Mouse (Mus musculus) heart, postnatal 4 days (tissue): Measurements from ENCODE around the gene Zfr2. TPM values are rescaled to one million over a fixed set of nuclear protein-coding genes. Genes with fewer than 3 reads are reported as not detected.
A peak's percentile ranks its signal among the peaks of the same experiment; 100 is the strongest.

Source experiments
- DNase-seq: peaks from one replicate; pipeline ENCODE4 v3.0.0; 2021
- microRNA-seq, 2 experiments: library from miRNA; unstranded; fragments of <30 nt; microRNA quantifications; one replicate each; pipeline ENCODE4 v1.2.0; 2021 to 2022
- total RNA-seq, 2 experiments: library from RNA; stranded (reverse); gene quantifications; 2 replicates each; pipeline ENCODE4 v1.2.3; 2021

The Zfr2 gene
- total RNA-seq, 2 experiments from 2014 or later, result 4.2 to 5.5 TPM

GRCm38 (mm10) chr10:81288601-81289000 lies 55.6 kb downstream of the Zfr2 start:
- peak; percentile 68 for DNase-seq

GRCm38 (mm10) chr10:81289278-81289677 lies 56.3 kb downstream of the Zfr2 start:
- peak; percentile 80 for DNase-seq

- no peak for DNase-seq
Observed at GRCm38 (mm10) chr10:81289811-81290210, 56.9 kb downstream of the Zfr2 start.

- DNase-seq, result no peak
Observed at GRCm38 (mm10) chr10:81290698-81291460, 57.9 kb downstream of the Zfr2 start.

DNA sequence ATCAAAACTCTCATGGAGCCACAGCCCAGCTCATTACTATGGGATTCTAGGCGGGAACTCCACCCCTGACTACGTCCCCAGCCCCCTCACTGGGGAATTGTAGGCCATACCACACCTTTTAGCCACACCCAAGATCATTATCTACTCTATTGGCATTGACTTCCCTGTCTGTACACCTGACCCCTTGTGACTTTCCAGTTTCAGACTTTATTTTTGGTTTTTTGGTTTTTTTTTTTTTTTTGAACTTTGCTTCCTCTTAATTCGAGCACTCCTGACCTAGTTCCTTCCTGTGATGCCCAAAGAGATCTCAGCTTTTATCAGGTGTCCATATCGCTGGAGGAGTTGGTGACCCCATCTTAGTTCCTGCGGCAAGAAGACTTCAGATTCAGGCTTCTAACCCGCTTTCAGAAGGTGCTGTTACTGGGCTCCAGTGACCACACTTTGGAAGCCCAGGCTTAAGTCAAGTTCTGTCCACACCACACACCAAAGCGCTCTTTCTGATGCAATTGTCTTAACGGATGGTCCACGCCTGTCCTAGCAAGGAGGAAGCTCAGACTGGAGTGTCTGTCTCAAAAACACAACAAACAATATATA lies 58.7 kb downstream of the Zfr2 start, which contains the start of gene Tjp3:
Tjp3 (minus strand) TSS at position 71 of the 594 bp plus-strand sequence.
- DNase-seq, result no peak

DNA sequence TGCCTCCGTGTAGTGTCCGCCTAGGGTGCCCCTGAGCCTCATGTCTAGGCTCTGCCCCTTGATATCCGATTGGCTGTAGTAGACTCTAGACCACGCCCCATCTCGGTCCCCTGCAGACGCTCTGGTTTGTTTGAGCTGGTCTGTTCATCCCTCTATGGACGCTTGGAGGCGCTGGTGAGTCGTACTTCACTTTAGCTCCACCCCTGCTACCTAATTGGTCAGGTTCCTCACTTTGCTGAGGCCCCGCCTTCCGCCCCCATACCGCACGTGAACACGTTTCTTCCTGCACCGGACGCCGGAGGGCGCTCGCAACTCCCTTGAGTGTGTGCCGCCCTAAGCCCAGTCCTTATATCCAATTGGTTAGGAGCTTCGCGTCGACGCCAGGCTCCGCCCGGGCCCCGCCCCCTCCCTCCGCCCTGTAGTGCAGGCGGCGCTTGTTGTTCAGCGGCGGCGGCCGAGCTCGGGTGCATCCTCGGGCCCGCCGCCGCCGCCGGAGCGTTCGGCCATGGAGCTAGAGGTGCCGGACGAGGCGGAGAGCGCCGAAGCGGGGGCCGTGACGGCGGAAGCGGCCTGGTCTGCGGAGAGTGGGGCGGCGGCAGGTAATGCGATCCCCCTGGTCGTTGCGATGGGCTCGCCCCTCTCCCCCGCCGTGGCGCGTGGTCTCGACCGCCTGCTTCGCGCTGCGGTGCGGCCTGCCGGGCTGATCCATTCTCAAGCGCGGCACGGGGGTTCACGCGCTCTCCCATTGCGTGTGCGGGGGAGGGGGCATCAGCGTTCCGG lies 59.8 kb downstream of the Zfr2 start, which contains the start of gene Pip5k1c:
Pip5k1c (plus strand) TSS at position 410 of the 780 bp plus-strand sequence.
- peak; percentile 100 for DNase-seq

DNA sequence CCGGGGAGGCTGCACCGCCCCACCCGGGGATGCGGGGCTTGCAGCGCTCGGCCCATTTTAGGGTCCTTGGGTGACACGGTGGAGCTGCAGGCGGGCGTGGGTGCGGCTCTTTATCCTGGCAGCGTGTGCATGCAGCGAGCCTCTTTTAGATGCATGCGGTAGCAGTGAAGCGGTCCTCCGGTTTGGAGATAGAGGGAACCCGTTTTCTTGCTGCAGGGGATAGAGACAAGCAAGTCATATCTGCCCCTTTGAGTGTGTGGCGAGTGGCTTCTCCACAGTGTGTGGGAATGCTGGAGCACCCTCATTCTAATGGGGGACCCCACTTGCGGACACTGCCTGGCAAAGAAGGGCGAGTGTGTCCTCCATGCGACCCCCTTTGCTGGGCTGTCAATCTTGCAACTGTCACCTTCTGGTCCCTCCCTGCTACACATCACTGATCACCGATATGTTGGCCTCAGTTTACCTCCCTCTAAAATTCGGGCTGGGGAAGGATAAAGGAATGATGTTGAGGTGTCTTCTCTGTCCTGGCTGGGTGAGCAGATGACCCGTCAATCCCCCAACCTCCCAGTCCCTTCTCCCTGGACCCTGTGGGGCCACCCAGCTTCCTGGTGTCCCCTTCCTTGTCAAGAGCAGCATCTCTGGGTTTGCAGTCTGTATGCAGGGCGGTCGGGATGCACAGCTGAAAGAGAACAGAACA lies 60.5 kb downstream of the Zfr2 start:
- no peak for DNase-seq

DNA sequence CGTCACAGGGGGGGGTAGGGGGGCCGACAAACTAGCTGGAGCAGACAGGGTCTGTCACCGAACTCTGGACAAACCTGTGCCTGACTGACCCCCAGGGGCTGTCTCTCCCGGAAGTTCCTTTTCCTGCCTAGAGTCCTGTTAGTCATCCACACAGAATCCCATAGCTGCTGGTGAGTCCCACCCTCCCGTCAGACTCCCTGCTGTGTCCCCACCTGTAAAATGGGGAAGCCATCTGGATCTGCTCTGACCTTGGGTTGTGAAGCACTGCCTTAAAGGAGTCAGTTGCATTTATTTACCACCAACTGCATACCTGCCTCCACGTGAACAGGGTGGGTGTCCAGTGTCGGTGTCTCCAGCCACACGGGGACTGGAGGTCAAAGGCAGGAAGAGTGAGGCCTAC lies 61.5 kb downstream of the Zfr2 start:
- no peak for DNase-seq

DNA sequence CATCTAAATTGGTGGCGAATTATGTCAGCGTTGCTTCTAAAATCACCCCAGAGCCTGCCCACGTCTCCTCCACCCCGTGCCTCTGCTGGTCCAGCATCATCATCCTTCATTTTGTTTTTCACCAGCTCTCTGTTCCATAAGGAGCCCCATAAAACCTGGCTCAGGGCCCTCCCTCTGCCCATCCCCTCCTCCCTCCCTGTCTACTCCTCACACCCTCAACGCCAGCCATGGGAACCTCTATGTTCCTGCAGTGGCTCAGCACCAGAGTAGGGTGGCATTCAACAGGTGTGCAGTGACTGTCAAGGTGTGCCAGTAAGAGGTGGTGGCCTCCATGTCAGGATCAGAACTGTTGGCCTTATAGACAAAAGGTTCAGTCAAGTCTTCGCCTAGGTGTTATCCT lies 62.2 kb downstream of the Zfr2 start:
- DNase-seq, result no peak

- no peak for DNase-seq
Observed at GRCm38 (mm10) chr10:81297246-81297645, 64.3 kb downstream of the Zfr2 start.

GRCm38 (mm10) chr10:81297845-81298244 lies 64.9 kb downstream of the Zfr2 start:
- DNase-seq, result peak; percentile 59

DNA sequence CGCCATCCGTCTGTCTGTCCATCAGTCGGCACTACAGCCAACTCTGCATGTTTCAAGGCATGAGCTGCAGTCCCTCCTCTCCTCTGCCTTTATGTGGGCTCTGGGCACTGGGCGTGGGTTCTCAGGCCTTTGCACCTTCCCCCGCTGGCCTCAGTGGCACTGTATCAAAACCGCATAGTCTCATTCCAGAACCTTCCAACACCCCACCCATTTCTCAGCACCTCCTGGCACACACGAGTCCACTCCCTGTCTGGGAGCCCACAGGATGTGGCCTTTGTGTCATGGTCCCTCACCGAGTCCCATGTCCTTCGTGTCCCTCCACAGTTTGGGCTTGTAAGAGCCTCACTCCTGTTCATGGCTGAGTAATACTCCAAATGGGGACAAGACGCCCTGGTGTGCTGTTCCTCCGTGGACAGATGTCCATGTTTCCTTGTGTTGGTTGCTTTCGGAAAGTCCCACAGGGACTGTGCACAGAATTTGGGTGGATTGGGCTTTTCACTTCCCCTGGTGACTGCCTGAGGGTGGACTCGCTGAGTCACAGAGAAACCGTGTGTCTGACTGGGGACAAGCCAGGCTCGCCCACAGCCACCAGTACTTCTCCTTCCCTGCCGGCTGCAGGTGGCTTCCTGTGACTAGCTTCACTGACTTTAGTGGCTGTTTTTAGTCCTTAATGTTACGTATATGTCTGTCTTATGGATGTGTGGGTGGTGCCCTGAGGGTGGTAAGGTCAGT lies 65.6 kb downstream of the Zfr2 start:
- no peak for DNase-seq

DNA sequence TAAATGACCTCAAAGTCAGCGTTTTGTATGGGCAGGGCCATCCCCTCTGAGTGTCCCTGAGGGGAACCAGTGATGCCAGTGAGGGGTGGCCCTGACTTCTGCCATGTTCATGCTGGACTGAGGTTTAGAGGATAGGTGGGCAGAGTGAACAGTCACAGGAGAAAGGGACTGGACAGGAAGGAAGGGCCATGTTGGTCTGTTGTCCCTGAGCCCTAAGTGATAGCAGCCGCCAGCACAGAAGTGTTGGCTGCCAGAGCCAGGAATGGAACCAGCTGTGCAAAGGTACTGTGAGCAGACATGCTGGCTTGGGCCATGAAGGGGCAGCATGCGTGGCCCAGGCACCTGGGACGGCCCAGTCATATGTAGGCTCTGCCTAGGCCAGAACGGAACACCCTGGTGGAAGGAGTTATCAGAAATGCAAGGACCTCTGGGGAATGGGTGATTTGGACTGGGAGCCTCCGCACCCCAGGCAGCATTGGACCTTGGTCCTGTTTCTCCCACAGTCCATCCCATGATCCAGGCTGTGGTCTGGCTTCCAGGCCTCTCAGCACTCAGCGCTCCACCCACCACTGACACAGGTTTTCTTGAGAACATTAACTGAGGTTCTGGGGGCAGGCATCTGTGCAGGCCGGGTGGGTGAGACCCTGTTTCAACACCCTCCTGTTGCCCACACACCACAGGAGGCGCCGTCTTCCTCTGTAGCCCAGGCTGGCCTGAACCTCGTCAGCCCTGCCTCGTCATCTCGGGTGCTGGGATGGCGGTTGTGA lies 66.8 kb downstream of the Zfr2 start:
- no peak for DNase-seq

DNA sequence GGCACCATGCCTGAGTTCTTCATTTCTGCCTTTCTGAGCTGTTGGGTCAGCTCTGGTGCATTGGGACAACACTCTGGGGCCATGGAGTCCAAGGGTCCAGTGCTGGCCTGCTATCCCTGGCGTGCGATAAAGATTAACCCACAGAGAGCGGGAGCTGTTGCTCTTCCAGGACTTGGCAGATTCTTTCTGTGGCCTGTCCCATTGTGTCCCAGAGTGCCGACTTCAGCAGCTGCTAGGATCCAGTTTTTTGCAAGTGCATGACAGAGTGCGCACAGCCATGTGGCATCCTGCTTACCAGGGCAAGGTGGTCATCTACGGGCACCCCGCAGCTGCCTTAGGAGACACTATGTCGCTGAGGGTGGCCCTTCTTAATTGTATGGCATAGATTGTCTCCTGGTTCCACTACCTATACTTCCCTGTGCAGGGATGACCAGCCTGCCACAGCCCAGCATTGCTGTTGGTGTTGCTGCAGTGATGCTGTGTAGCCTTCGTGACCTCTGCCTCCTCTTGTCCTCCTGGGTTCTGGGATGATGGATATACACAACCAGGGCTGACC lies 67.5 kb downstream of the Zfr2 start:
- no peak for DNase-seq

DNA sequence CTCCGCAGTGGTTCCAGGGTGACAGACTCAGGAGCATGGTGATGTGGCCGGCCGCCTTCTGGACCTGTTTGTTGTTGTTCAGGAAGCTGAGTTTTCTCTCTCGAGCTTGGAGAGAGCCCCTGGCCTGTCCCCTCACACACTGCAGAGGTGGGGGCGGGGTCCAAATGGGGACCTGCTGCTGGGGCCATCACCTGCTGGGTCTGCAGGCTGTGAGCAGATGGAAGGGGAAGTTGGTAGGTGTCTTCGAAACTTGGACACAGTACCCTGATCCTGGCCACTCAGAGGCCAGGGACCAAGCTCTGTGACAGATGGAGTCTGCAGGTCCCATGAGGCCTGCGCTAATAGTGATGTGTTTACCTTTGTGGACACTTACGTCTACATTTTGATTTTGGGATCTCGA lies 68.4 kb downstream of the Zfr2 start:
- no peak for DNase-seq

Small RNAs within 50 kb of the gene (microRNA-seq; reads per million reads assigned to microRNA genes)
- 22.5 to 23.9 reads per million in 2 experiments for gene Mir3057

Other genes with a start within 250 kb of the Zfr2 start
- under 1 TPM; 0.38 to 0.47 TPM for gene Gng7, start 218.2 kb upstream of the Zfr2 start, total RNA-seq
- gene Diras1, start 207.5 kb upstream of the Zfr2 start, total RNA-seq, result not detected
- 1 to 10 TPM; 7.6 to 7.8 TPM for gene Slc39a3, start 195.7 kb upstream of the Zfr2 start, total RNA-seq
- gene Sgta, start 173.0 kb upstream of the Zfr2 start, total RNA-seq, result 100 to 1,000 TPM; 102 to 103 TPM
- 10 to 100 TPM; 14.5 to 15.5 TPM for gene Thop1, start 163.1 kb upstream of the Zfr2 start, total RNA-seq
- gene Creb3l3, start 134.3 kb upstream of the Zfr2 start, total RNA-seq, result 1 to 10 TPM; 1.8 to 2.3 TPM
- 100 to 1,000 TPM; 134 to 141 TPM for gene Map2k2, start 127.2 kb upstream of the Zfr2 start, total RNA-seq
- gene Zbtb7a, start 97.9 kb upstream of the Zfr2 start, total RNA-seq, result 10 to 100 TPM; 37.0 to 43.0 TPM
- 10 to 100 TPM; 17.5 to 18.6 TPM for gene Pias4, start 65.2 kb upstream of the Zfr2 start, total RNA-seq
- 1,000 to 10,000 TPM; 1,326 to 1,351 TPM for gene Eef2, start 56.5 kb upstream of the Zfr2 start, total RNA-seq
- gene Dapk3, start 50.1 kb upstream of the Zfr2 start, total RNA-seq, result 10 to 100 TPM; 41.9 to 45.7 TPM
- gene 4930442H23Rik, start 49.3 kb upstream of the Zfr2 start, total RNA-seq, result not detected
- gene Nmrk2, start 31.1 kb upstream of the Zfr2 start, total RNA-seq, result 10 to 100 TPM; 44.1 to 74.9 TPM
- under 1 TPM; 0.23 to 0.24 TPM for gene Atcay, start 2.3 kb upstream of the Zfr2 start, total RNA-seq
- under 1 TPM; 0.21 to 0.56 TPM for gene Matk, start 19.8 kb downstream of the Zfr2 start, total RNA-seq
- 100 to 1,000 TPM; 118 to 125 TPM for gene Mrpl54, start 33.8 kb downstream of the Zfr2 start, total RNA-seq
- gene Apba3, start 33.8 kb downstream of the Zfr2 start, total RNA-seq, result 10 to 100 TPM; 49.0 to 53.0 TPM
- gene Tjp3, start 58.4 kb downstream of the Zfr2 start, total RNA-seq, result under 1 TPM in 1 of 2 experiments, not detected in 1; 0.50 TPM
- gene Pip5k1c, start 59.8 kb downstream of the Zfr2 start, total RNA-seq, result 10 to 100 TPM; 52.0 to 55.4 TPM
- 10 to 100 TPM; 20.7 to 21.0 TPM for gene Cactin, start 87.9 kb downstream of the Zfr2 start, total RNA-seq
- gene Tbxa2r, start 95.6 kb downstream of the Zfr2 start, total RNA-seq, result 1 to 10 TPM; 5.5 to 5.6 TPM
- 1 to 10 TPM; 2.2 to 3.3 TPM for gene Gipc3, start 110.1 kb downstream of the Zfr2 start, total RNA-seq
- gene Hmg20b, start 117.3 kb downstream of the Zfr2 start, total RNA-seq, result 100 to 1,000 TPM; 107 to 113 TPM
- gene Mfsd12, start 124.3 kb downstream of the Zfr2 start, total RNA-seq, result 10 to 100 TPM; 12.1 to 13.5 TPM
- 1 to 10 TPM in 1 of 2 experiments, under 1 TPM in 1; 0.63 to 2.0 TPM for gene 4930404N11Rik, start 132.7 kb downstream of the Zfr2 start, total RNA-seq
- gene Fzr1, start 145.4 kb downstream of the Zfr2 start, total RNA-seq, result 10 to 100 TPM; 55.4 to 56.8 TPM
- gene Dohh, start 151.3 kb downstream of the Zfr2 start, total RNA-seq, result 10 to 100 TPM; 52.9 to 55.9 TPM
- gene Gm48551, start 151.3 kb downstream of the Zfr2 start, total RNA-seq, result under 1 TPM; 0.55 to 0.70 TPM
- gene Gm48552, start 155.8 kb downstream of the Zfr2 start, total RNA-seq, result under 1 TPM; 0.72 to 0.98 TPM
- 1 to 10 TPM; 1.9 to 2.4 TPM for gene Smim24, start 159.9 kb downstream of the Zfr2 start, total RNA-seq
- 100 to 1,000 TPM; 125 to 130 TPM for gene Nfic, start 222.5 kb downstream of the Zfr2 start, total RNA-seq
- under 1 TPM; 0.09 to 0.33 TPM for gene Celf5, start 249.6 kb downstream of the Zfr2 start, total RNA-seq